10 mouse cellular contexts compared by ENCODE assay signal in the genomic region with DNA sequence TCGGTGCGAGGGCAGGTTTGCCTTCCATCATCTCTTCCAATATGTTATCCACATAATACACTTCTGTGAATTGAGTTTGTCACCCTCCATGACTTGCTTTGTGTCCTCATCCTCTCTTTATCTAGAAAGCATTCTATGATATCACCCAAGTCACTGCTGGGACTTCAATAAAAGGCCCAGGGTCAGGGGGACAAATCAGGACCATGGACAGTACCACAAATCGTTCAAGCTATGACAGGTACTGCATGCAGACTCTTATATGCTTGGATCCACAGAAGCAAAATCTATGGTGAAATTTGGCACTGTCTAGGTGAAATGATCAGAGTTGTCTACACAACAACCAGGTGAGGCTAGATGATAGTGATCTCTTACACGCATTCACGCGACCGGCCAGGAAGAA.
DNase-seq lines count a peak whose midpoint lies in the region; ATAC-seq and TF ChIP-seq lines count a peak whose summit lies in the region.
"Had no signal": no experiment of that assay in that cellular context is flagged by ENCODE, and none has a peak within 500 bp of the region (broad histone marks: within the 10 kb centered on the region; RNA-seq: fewer than 3 reads in every experiment).

No protein-coding gene starts in this region.

- TF ChIP-seq EP300 in lung, postnatal 0 days (IDR thresholded peaks at IDR 0.05) = no peak

- H3K9ac ChIP-seq in lung, postnatal 0 days (replicated peaks; ENCODE audit: low read depth) = no peak overlapping the region
- no peak overlapping the region for H3K9ac ChIP-seq in neural tube, embryonic 11.5 days (ENCODE audit: low read length)

- H3K4me2 ChIP-seq in lung, postnatal 0 days (replicated peaks; ENCODE audit: low read depth, low read length) = no peak overlapping the region
- H3K4me2 ChIP-seq in neural tube, embryonic 11.5 days (ENCODE audit: low read depth) = no peak overlapping the region

- no peak for ATAC-seq in lung, postnatal 0 days
- ATAC-seq in neural tube, embryonic 11.5 days (ENCODE audit: insufficient read depth, low FRiP score, low TSS enrichment) = no peak
- ATAC-seq in megakaryocyte, adult 5-6 weeks (ENCODE audit: poor library complexity, severe bottlenecking) = no peak

- H3K36me3 ChIP-seq in lung, postnatal 0 days (ENCODE audit: insufficient read depth, low read length) = no peaks in the 10 kb centered on the region
- H3K36me3 ChIP-seq in neural tube, embryonic 11.5 days (ENCODE audit: control insufficient read depth, insufficient read depth, low read length) = no peaks in the 10 kb centered on the region

- TF ChIP-seq CTCF in lung, postnatal 0 days (IDR thresholded peaks at IDR 0.05) = no peak

- peak; percentile 55 for DNase-seq in adrenal gland, postnatal 10 days
- no peak for DNase-seq in adrenal gland, adult 2 months
- peak; percentile 8 for DNase-seq in lung, postnatal 0 days (ENCODE audit: low spot score)
- no peak for DNase-seq in lung, postnatal 25 days (ENCODE audit: low spot score)
- DNase-seq in embryo, embryonic 10.5 days (ENCODE audit: low spot score) = peak; percentile 77
- peak; percentile 36 for DNase-seq in neural tube, embryonic 11.5 days (ENCODE audit: low spot score)
- DNase-seq in urinary bladder, postnatal 36 days (ENCODE audit: low spot score in 2 of 2) = no peak
- DNase-seq: heart, adult 2 months had no signal

- no peak overlapping the region for H3K4me3 ChIP-seq in lung, postnatal 0 days (ENCODE audit: low read depth, low read length)
- no peak overlapping the region for H3K4me3 ChIP-seq in neural tube, embryonic 11.5 days (ENCODE audit: low read depth, low read length)
- H3K4me3 ChIP-seq: heart, adult 2 months; megakaryocyte, embryonic 14.5 days had no signal

- WGBS in lung, postnatal 0 days = 89% methylated on average over 7 of the region's 7 CpGs
- 89% methylated on average over 7 of the region's 7 CpGs for WGBS in neural tube, embryonic 11.5 days

- no peaks in the 10 kb centered on the region for H3K27me3 ChIP-seq in lung, postnatal 0 days (replicated peaks; ENCODE audit: insufficient read depth, low read length)
- no peaks in the 10 kb centered on the region for H3K27me3 ChIP-seq in neural tube, embryonic 11.5 days (ENCODE audit: control insufficient read depth, insufficient read depth, low read length)
- H3K27me3 ChIP-seq: megakaryocyte, embryonic 14.5 days had no signal

- no peaks in the 10 kb centered on the region for H3K9me3 ChIP-seq in lung, postnatal 0 days (ENCODE audit: low read length)
- H3K9me3 ChIP-seq in neural tube, embryonic 11.5 days (ENCODE audit: control insufficient read depth, low read length) = no peaks in the 10 kb centered on the region
- H3K9me3 ChIP-seq: megakaryocyte, embryonic 14.5 days had no signal

- no peak overlapping the region for H3K27ac ChIP-seq in lung, postnatal 0 days (ENCODE audit: low read length)
- H3K27ac ChIP-seq in neural tube, embryonic 11.5 days (ENCODE audit: low read depth, low read length) = no peak overlapping the region
- H3K27ac ChIP-seq: heart, adult 2 months had no signal

- H3K4me1 ChIP-seq in lung, postnatal 0 days (ENCODE audit: insufficient read depth, low read depth, low read length) = no peaks in the 10 kb centered on the region
- H3K4me1 ChIP-seq in neural tube, embryonic 11.5 days (ENCODE audit: control insufficient read depth, insufficient read depth, low read length) = no peaks in the 10 kb centered on the region
- H3K4me1 ChIP-seq: megakaryocyte, embryonic 14.5 days had no signal

Comparison
In these comparisons a context has a peak if more than half of its experiments do, and no peak if none do; other contexts are left out.
1. DNase-seq: peak in adrenal gland, postnatal 10 days (single experiment), lung, postnatal 0 days (single experiment), embryo, embryonic 10.5 days (single experiment) and neural tube, embryonic 11.5 days (single experiment); none in adrenal gland, adult 2 months (single experiment), lung, postnatal 25 days (single experiment) and urinary bladder, postnatal 36 days (0 of 2).